Mouse (Mus musculus) small intestine, adult 2 months (tissue): ENCODE measurements at regions not wholly inside any gene's neighbourhood (a gene's known extent, or its start where the extent isn't known, plus 50 kb on each side); places are given as distances from the start of the nearest gene placed in this dataset.

Experiments used
- H3K27ac ChIP-seq: fragments of 200-500 bp; 2 replicates; pipeline ENCODE4 v1.5.1; 2012; ENCODE audit warnings: low read depth, low read length, control low read depth, inconsistent platforms; ENCODE audit not compliant: insufficient read depth
- H3K27me3 ChIP-seq: fragments of 200-500 bp; 2 replicates; pipeline ENCODE4 v1.6.1; 2012; ENCODE audit warnings: mild to moderate bottlenecking, moderate library complexity, low read length, inconsistent platforms; ENCODE audit not compliant: control insufficient read depth, insufficient read depth
- H3K36me3 ChIP-seq: fragments of 200-500 bp; 2 replicates; pipeline ENCODE4 v1.6.1; 2012; ENCODE audit warnings: mild to moderate bottlenecking, low read length, control low read depth, inconsistent platforms; ENCODE audit not compliant: control insufficient read depth, insufficient read depth
- H3K4me1 ChIP-seq: fragments of 200-500 bp; 2 replicates; pipeline ENCODE4 v1.6.1; 2012; ENCODE audit warnings: low read length, inconsistent platforms, mixed read lengths; ENCODE audit not compliant: control insufficient read depth, insufficient read depth, insufficient read length
- H3K4me3 ChIP-seq: fragments of 200-500 bp; 2 replicates; pipeline ENCODE4 v1.5.1; 2012; ENCODE audit warnings: low read depth, mild to moderate bottlenecking, control low read depth, inconsistent platforms, low read length, moderate library complexity
- CTCF ChIP-seq: fragments of 200-500 bp; IDR thresholded peaks from 2 replicates; pipeline ENCODE4 v1.5.1; 2012; ENCODE audit warnings: low read depth, mild to moderate bottlenecking, control low read depth, inconsistent platforms, low read length, moderate library complexity, mixed read lengths; ENCODE audit not compliant: insufficient replicate concordance, insufficient read length; ENCODE audit errors: extremely low read depth
- POLR2A ChIP-seq: fragments of 200-500 bp; IDR thresholded peaks from 2 replicates; pipeline ENCODE4 v1.6.1; 2012; ENCODE audit warnings: low read depth, mild to moderate bottlenecking, control low read depth, inconsistent platforms, low read length, moderate library complexity
- WGBS: fragments of 180-500 bp; shearing (Covaris S2); methylation state at CpG from one replicate; pipeline ENCODE4 v1.1.7; 2018; 5-methylcytosine and 5-hydroxymethylcytosine counted together

GRCm38 (mm10) chr11:112607359-112607758 lies 174.7 kb upstream of the Sox9 start:
- no peak for TF ChIP-seq POLR2A
- TF ChIP-seq CTCF, result no peak
- H3K4me1 ChIP-seq, result no peaks in the 10 kb centered on the region
- 85% methylated on average over 1 of the region's 1 CpGs for WGBS
- no peak overlapping the region for H3K27ac ChIP-seq
- H3K4me3 ChIP-seq, result no peak overlapping the region
- H3K36me3 ChIP-seq, result no peaks in the 10 kb centered on the region
- no peaks in the 10 kb centered on the region for H3K27me3 ChIP-seq

DNA sequence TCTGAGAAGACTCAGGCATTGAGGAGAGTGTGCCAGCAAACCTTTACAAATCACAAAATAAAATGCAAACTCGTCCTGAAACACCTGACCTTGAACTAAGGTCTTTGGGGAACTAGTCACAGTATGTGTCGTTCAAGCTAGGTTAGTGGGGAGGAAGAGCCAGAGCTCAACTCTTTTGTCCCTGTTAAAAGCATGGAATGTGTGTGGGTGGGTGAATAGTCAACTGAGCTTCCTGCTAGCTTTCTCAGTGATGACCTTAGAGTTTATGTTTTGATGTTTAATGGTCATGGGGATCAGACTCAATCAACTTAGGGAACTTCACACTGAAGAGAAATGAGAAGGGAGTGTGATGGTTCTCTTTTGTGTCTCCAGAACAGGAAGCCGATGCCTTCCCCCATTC lies 172.7 kb upstream of the Sox9 start:
- no peak overlapping the region for H3K4me3 ChIP-seq
- WGBS, result 71% methylated on average over 3 of the region's 3 CpGs
- H3K36me3 ChIP-seq, result no peaks in the 10 kb centered on the region
- TF ChIP-seq CTCF (no peak), POLR2A (no peak)
- H3K4me1 ChIP-seq, result no peaks in the 10 kb centered on the region
- H3K27me3 ChIP-seq, result no peaks in the 10 kb centered on the region
- H3K27ac ChIP-seq, result no peak overlapping the region

DNA sequence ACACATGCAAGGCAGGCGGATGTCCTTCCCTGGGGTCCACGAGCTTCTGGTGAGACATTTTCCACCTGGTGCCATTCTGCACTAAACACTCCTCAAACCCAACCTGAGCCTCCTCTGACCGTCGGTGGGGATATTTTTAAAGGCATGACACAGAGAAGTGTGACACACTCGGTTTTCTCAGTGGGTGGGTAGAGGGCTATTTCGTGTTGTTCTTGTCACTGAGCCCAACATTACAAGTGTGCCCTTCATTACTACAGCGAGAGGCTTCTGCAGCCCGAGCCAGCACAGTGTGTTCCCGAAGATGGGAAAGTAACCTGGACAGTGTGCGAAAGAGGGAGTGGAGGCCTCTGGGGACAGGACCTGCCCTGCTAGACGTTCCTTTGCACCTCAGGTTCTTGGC lies 171.0 kb upstream of the Sox9 start:
- H3K4me3 ChIP-seq, result no peak overlapping the region
- H3K27me3 ChIP-seq, result no peaks in the 10 kb centered on the region
- no peaks in the 10 kb centered on the region for H3K4me1 ChIP-seq
- WGBS, result 79% methylated on average over 11 of the region's 11 CpGs
- H3K36me3 ChIP-seq, result no peaks in the 10 kb centered on the region
- TF ChIP-seq CTCF, result no peak
- no peak for TF ChIP-seq POLR2A
- no peak overlapping the region for H3K27ac ChIP-seq

DNA sequence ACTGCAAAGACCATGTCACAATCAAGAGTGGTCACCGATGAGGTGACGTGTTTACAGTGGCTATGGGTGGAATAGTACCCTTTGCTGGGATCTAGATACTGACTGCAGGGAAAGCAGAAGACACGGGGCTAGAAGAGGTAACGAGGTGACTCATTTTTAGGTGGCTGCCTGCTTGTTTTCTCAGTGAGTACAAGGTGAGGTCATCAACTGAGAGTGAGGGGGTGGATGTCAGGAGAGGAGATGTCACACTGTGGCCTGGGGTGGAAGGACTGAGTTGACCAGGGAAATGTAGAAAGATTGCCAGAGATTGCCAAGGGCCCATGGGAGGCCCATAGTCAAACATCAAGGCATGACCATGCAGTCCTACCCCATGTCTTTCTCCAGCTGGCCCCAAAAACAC lies 166.4 kb upstream of the Sox9 start:
- TF ChIP-seq POLR2A (no peak), CTCF (no peak)
- Histone ChIP-seq H3K36me3 (no peaks in the 10 kb centered on the region), H3K27ac (no peak overlapping the region), H3K4me1 (no peaks in the 10 kb centered on the region), H3K4me3 (no peak overlapping the region), H3K27me3 (no peaks in the 10 kb centered on the region)
- WGBS, result 91% methylated on average over 4 of the region's 4 CpGs

DNA sequence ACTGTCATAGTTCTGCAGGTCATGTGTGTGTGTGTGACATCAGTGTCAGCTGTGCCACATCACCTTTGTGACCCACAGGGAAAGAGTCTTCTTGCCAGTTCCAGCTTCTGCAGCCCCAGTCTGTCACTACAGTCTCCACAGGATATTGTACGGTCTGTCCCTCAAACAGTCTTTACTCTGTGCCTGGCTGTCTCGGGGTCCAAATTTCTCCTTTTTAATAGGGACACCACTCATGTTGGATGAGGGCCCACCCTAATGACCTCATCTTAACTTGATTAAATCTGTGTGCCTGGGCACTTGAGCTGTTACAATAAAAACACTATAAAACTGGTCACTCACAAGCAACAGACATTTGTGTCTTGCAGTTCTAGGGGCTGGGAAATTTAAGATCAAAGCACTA lies 165.1 kb upstream of the Sox9 start:
- H3K27me3 ChIP-seq, result no peaks in the 10 kb centered on the region
- H3K4me1 ChIP-seq, result no peaks in the 10 kb centered on the region
- no peaks in the 10 kb centered on the region for H3K36me3 ChIP-seq
- no peak overlapping the region for H3K27ac ChIP-seq
- no peak for TF ChIP-seq CTCF
- TF ChIP-seq POLR2A, result no peak
- 79% methylated on average over 2 of the region's 2 CpGs for WGBS
- no peak overlapping the region for H3K4me3 ChIP-seq

DNA sequence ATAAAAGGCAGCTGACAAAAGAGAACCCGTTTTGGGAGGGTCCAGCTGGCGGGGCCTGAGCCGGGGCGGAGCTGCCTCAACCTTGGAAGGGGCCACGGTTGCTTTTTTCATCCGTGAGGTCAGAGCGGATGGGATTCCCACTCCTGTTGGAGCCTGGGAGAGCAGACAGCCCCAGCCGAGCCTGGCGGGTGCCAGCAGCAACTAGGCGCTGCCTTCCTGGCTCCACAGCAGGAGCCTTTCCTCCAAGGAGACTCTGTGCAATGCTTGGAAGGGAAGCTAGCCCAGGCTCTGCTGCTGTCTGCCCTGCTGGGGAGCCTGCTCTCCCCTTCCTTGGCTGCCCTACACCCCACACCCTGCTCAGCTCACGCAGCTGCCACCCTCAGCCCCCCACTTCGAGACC lies 161.1 kb upstream of the Sox9 start:
- WGBS, result 25% methylated on average over 12 of the region's 12 CpGs
- TF ChIP-seq POLR2A, result no peak
- TF ChIP-seq CTCF, result no peak
- H3K36me3 ChIP-seq, result no peaks in the 10 kb centered on the region
- H3K27ac ChIP-seq, result no peak overlapping the region
- H3K4me3 ChIP-seq, result no peak overlapping the region
- H3K4me1 ChIP-seq, result no peaks in the 10 kb centered on the region
- H3K27me3 ChIP-seq, result no peaks in the 10 kb centered on the region

GRCm38 (mm10) chr11:112621385-112622120 lies 160.5 kb upstream of the Sox9 start:
- Histone ChIP-seq H3K36me3 (no peaks in the 10 kb centered on the region), H3K4me3 (no peak overlapping the region), H3K27ac (no peak overlapping the region), H3K27me3 (no peaks in the 10 kb centered on the region), H3K4me1 (no peaks in the 10 kb centered on the region)
- WGBS, result 68% methylated on average over 9 of the region's 9 CpGs
- TF ChIP-seq POLR2A, result no peak
- no peak for TF ChIP-seq CTCF
